Mouse (Mus musculus) MEL (cell line): ENCODE data around the gene Atp6v1b1. TPM values are rescaled to one million over a fixed set of nuclear protein-coding genes. Genes with fewer than 3 reads are reported as not detected.

Source experiments
- DNase-seq: peaks from one replicate; pipeline ENCODE4 v3.0.0; 2011; ENCODE audit warnings: low read depth, low spot score
- H3K27ac ChIP-seq: 2 replicates; pipeline ENCODE4 v1.5.1; 2012; ENCODE audit warnings: low read depth, mild to moderate bottlenecking, control low read depth, low read length, moderate library complexity; ENCODE audit not compliant: control insufficient read depth
- H3K27me3 ChIP-seq, 2 experiments: fragments of 150-350 bp in 1 of 2; sonication (generic) in 1 of 2; 2 replicates each; pipeline ENCODE4 v1.6.1; 2012; ENCODE audit warnings: low read length in 2 of 2, mild to moderate bottlenecking in 2 of 2, improper control_type of control experiment in 1 of 2, moderate library complexity in 1 of 2; ENCODE audit not compliant: insufficient read depth in 2 of 2, control insufficient read depth in 1 of 2
- H3K36me3 ChIP-seq, 2 experiments: 2 replicates each; pipeline ENCODE4 v1.6.1; 2012 to 2014; ENCODE audit warnings: low read length in 2 of 2, improper control_type of control experiment in 1 of 2, inconsistent platforms in 1 of 2, mild to moderate bottlenecking in 1 of 2; ENCODE audit not compliant: insufficient read depth in 2 of 2, control insufficient read depth in 1 of 2
- H3K4me1 ChIP-seq, 2 experiments: fragments of 150-350 bp in 1 of 2; sonication (generic) in 1 of 2; 2 replicates each; pipeline ENCODE4 v1.6.1; 2012; ENCODE audit warnings: low read length in 2 of 2, improper control_type of control experiment in 1 of 2, mild to moderate bottlenecking in 1 of 2; ENCODE audit not compliant: insufficient read depth in 2 of 2, control insufficient read depth in 1 of 2
- H3K4me3 ChIP-seq, 2 experiments: fragments of 150-350 bp in 1 of 2; sonication (generic) in 1 of 2; 2 replicates each; pipeline ENCODE4 v1.5.1; 2012; ENCODE audit warnings: low read depth in 2 of 2, low read length in 2 of 2, mild to moderate bottlenecking in 2 of 2, moderate library complexity in 2 of 2, control low read depth in 1 of 2, improper control_type of control experiment in 1 of 2; ENCODE audit not compliant: control insufficient read depth in 1 of 2, insufficient read depth in 1 of 2
- H3K79me2 ChIP-seq: 2 replicates; pipeline ENCODE4 v1.6.1; 2012; ENCODE audit warnings: mild to moderate bottlenecking, low read length, moderate library complexity; ENCODE audit not compliant: control insufficient read depth, poor library complexity, insufficient read depth
- H3K9ac ChIP-seq: 2 replicates; pipeline ENCODE4 v1.6.1; 2012; ENCODE audit warnings: low read depth, mild to moderate bottlenecking, control low read depth, low read length, moderate library complexity; ENCODE audit not compliant: control insufficient read depth, poor library complexity, severe bottlenecking
- H3K9me3 ChIP-seq: fragments of 150-350 bp; sonication (generic); replicated peaks from 2 replicates; pipeline ENCODE4 v1.6.1; 2012; ENCODE audit warnings: mild to moderate bottlenecking, low read length, improper control_type of control experiment, moderate library complexity; ENCODE audit not compliant: insufficient read depth
- CHD1 ChIP-seq: IDR thresholded peaks from 2 replicates; pipeline ENCODE4 v1.6.1; 2012; ENCODE audit warnings: low read depth, mild to moderate bottlenecking, inconsistent platforms, low read length, improper control_type of control experiment
- CTCF ChIP-seq, 3 experiments: IDR thresholded peaks in 2 of 3; conservative IDR thresholded peaks in 1 of 3; 2 replicates each; pipeline ENCODE4 v1.5.1; 2011 to 2012; ENCODE audit warnings: low read length in 3 of 3, low read depth in 2 of 3, mild to moderate bottlenecking in 2 of 3, improper control_type of control experiment in 1 of 3, inconsistent platforms in 1 of 3, mixed read lengths in 1 of 3, moderate library complexity in 1 of 3; ENCODE audit not compliant: control insufficient read depth in 1 of 3, insufficient read depth in 1 of 3, poor library complexity in 1 of 3, severe bottlenecking in 1 of 3
- E2F4 ChIP-seq: IDR thresholded peaks from 2 replicates; pipeline ENCODE4 v1.6.1; 2011; ENCODE audit warnings: low read depth, low read length, improper control_type of control experiment, borderline replicate concordance
- ELF1 ChIP-seq: IDR thresholded peaks from 2 replicates; pipeline ENCODE4 v1.6.1; 2014; ENCODE audit warnings: low read depth, mild to moderate bottlenecking, inconsistent platforms, low read length, improper control_type of control experiment, moderate library complexity
- GATA1 ChIP-seq: IDR thresholded peaks from 2 replicates; pipeline ENCODE4 v1.6.1; 2011; ENCODE audit warnings: low read depth, low read length, improper control_type of control experiment
- HCFC1 ChIP-seq: IDR thresholded peaks from 2 replicates; pipeline ENCODE4 v1.6.1; 2012; ENCODE audit warnings: low read depth, mild to moderate bottlenecking, inconsistent platforms, low read length, improper control_type of control experiment, moderate library complexity
- JUND ChIP-seq: IDR thresholded peaks from 2 replicates; pipeline ENCODE4 v1.6.1; 2011; ENCODE audit warnings: low read depth, mild to moderate bottlenecking, improper control_type of control experiment, low read length
- KAT2A ChIP-seq: conservative IDR thresholded peaks from 2 replicates; pipeline ENCODE4 v1.6.1; 2012; ENCODE audit warnings: low read depth, low read length, improper control_type of control experiment, inconsistent platforms
- MAFK ChIP-seq: IDR thresholded peaks from 2 replicates; pipeline ENCODE4 v1.6.1; 2011; ENCODE audit warnings: low read depth, mild to moderate bottlenecking, low read length, improper control_type of control experiment, borderline replicate concordance
- MYB ChIP-seq: IDR thresholded peaks from 2 replicates; pipeline ENCODE4 v1.6.1; 2011; ENCODE audit warnings: mild to moderate bottlenecking, low read depth, low read length, improper control_type of control experiment
- NELFE ChIP-seq: IDR thresholded peaks from 2 replicates; pipeline ENCODE4 v1.6.1; 2011; ENCODE audit warnings: low read depth, low read length, improper control_type of control experiment
- NRF1 ChIP-seq: IDR thresholded peaks from 2 replicates; pipeline ENCODE4 v1.6.1; 2014; ENCODE audit warnings: low read depth, mild to moderate bottlenecking, inconsistent platforms, low read length, improper control_type of control experiment, moderate library complexity; ENCODE audit not compliant: poor library complexity, insufficient read depth, severe bottlenecking
- POLR2A ChIP-seq, 2 experiments: IDR thresholded peaks; 2 replicates each; pipeline ENCODE4 v1.6.1; 2011 to 2012; ENCODE audit warnings: low read length in 2 of 2, mild to moderate bottlenecking in 2 of 2, control low read depth in 1 of 2, improper control_type of control experiment in 1 of 2, low read depth in 1 of 2, moderate library complexity in 1 of 2; ENCODE audit not compliant: control insufficient read depth in 1 of 2, insufficient read depth in 1 of 2, poor library complexity in 1 of 2
- RAD21 ChIP-seq: IDR thresholded peaks from 2 replicates; pipeline ENCODE4 v1.6.1; 2011; ENCODE audit warnings: mild to moderate bottlenecking, low read depth, low read length, improper control_type of control experiment
- SMC3 ChIP-seq: IDR thresholded peaks from 2 replicates; pipeline ENCODE4 v1.6.1; 2011; ENCODE audit warnings: low read depth, low read length, improper control_type of control experiment
- TAL1 ChIP-seq: IDR thresholded peaks from 2 replicates; pipeline ENCODE4 v1.6.1; 2012; ENCODE audit warnings: mild to moderate bottlenecking, inconsistent platforms, low read length, moderate library complexity, mixed read lengths
- TBP ChIP-seq: IDR thresholded peaks from 2 replicates; pipeline ENCODE4 v1.8.0; 2011; ENCODE audit warnings: low read depth, low read length, improper control_type of control experiment
- ZC3H11A ChIP-seq: IDR thresholded peaks from 2 replicates; pipeline ENCODE4 v1.6.1; 2012; ENCODE audit warnings: low read depth, mild to moderate bottlenecking, inconsistent platforms, low read length, improper control_type of control experiment
- ZMIZ1 ChIP-seq: IDR thresholded peaks from 2 replicates; pipeline ENCODE4 v1.6.1; 2012; ENCODE audit warnings: low read depth, mild to moderate bottlenecking, inconsistent platforms, low read length, improper control_type of control experiment, moderate library complexity
- polyA plus RNA-seq, 2 experiments: library from polyadenylated mRNA; stranded (reverse) in 1 of 2; unstranded in 1 of 2; fragments of >175 nt in 1 of 2; fragments of >200 nt in 1 of 2; gene quantifications; 2 replicates each; pipeline versions ENCODE4 v1.2.1 to v1.2.4; 2012; ENCODE audit warnings: low replicate concordance in 2 of 2, low read depth in 1 of 2; ENCODE audit not compliant: insufficient read length in 2 of 2, insufficient read depth in 1 of 2, missing spikeins in 1 of 2
- total RNA-seq: library from RNA; depleted of rRNA; stranded (reverse); fragments of 300-350 nt; gene quantifications from 2 replicates; pipeline ENCODE4 v1.2.3, GENCODE M21; 2012

Gene Atp6v1b1
- total and polyA plus RNA-seq, 3 experiments: 0.08 TPM; not detected in 2

- no peaks in the 10 kb centered on the region; a peak in 1 of 4 replicates for H3K27me3 ChIP-seq
These were observed 13.3 kb upstream of the Atp6v1b1 start for GRCm38 (mm10) chr6:83729350-83729970.

GRCm38 (mm10) chr6:83731128-83731527 is 11.7 kb upstream of the Atp6v1b1 start:
- Histone ChIP-seq H3K4me3 (no peak overlapping the region), H3K27ac (no peak overlapping the region), H3K4me1 (no peaks in the 10 kb centered on the region), H3K9me3 (no peaks in the 10 kb centered on the region), H3K36me3 (no peaks in the 10 kb centered on the region), H3K9ac (no peak overlapping the region), H3K27me3 (no peaks in the 10 kb centered on the region; a peak in 1 of 4 replicates), H3K79me2 (no peaks in the 10 kb centered on the region)
- peak; percentile 81 for DNase-seq
- peak; percentile 48 for TF ChIP-seq RAD21
- peak; percentile 87 for TF ChIP-seq SMC3
- no peak for TF ChIP-seq CHD1
- no peak for TF ChIP-seq MYB
- TF ChIP-seq GATA1: no peak
- no peak for TF ChIP-seq MAFK
- no peak for TF ChIP-seq ELF1
- TF ChIP-seq CTCF (IDR thresholded peaks at IDR 0.05 in 2 of 3, conservative IDR thresholded peaks at IDR 0.05 in 1 of 3; ENCODE audit: control insufficient read depth in 1 of 3, insufficient read depth in 1 of 3, low read depth in 2 of 3, low read length in 3 of 3, poor library complexity in 1 of 3, severe bottlenecking in 1 of 3): peak; percentile 84 to 91 (median 88)
- TF ChIP-seq NELFE: no peak
- no peak for TF ChIP-seq JUND
- no peak for TF ChIP-seq POLR2A (IDR thresholded peaks at IDR 0.05; ENCODE audit: control insufficient read depth in 1 of 2, insufficient read depth in 1 of 2, low read depth in 1 of 2, low read length in 2 of 2, poor library complexity in 1 of 2)
- TF ChIP-seq E2F4: no peak
- TF ChIP-seq ZC3H11A: peak; percentile 41; the same call in 1 of the 2 replicates

More at GRCm38 (mm10) chr6:83729350-83729970, 13.3 kb upstream of the Atp6v1b1 start:
- Histone ChIP-seq H3K4me1 (no peaks in the 10 kb centered on the region), H3K9ac (no peak overlapping the region), H3K9me3 (no peaks in the 10 kb centered on the region), H3K27ac (no peak overlapping the region), H3K4me3 (no peak overlapping the region), H3K79me2 (no peaks in the 10 kb centered on the region)
- no peak for DNase-seq
- TF ChIP-seq CTCF (IDR thresholded peaks at IDR 0.05 in 2 of 3, conservative IDR thresholded peaks at IDR 0.05 in 1 of 3; ENCODE audit: control insufficient read depth in 1 of 3, insufficient read depth in 1 of 3, low read depth in 2 of 3, low read length in 3 of 3, poor library complexity in 1 of 3, severe bottlenecking in 1 of 3) (no peak), POLR2A (IDR thresholded peaks at IDR 0.05; ENCODE audit: control insufficient read depth in 1 of 2, insufficient read depth in 1 of 2, low read depth in 1 of 2, low read length in 2 of 2, poor library complexity in 1 of 2) (no peak), NRF1 (no peak), KAT2A (no peak), ZMIZ1 (no peak), JUND (no peak), MAFK (no peak), TAL1 (no peak), CHD1 (no peak), ELF1 (no peak), GATA1 (no peak), HCFC1 (no peak), TBP (no peak)
- TF ChIP-seq, all 39 proteins: peak for 0
- H3K36me3 ChIP-seq: no peaks in the 10 kb centered on the region
